Mouse (Mus musculus) heart, postnatal 0 days (tissue): Measurements from ENCODE around the gene Pafah1b1.

Experiments used
- CTCF ChIP-seq: IDR thresholded peaks from 2 replicates; pipeline ENCODE4 v1.5.1; 2016; ENCODE audit warnings: antibody characterized with exemption, control low read depth, low read depth
- EP300 ChIP-seq: IDR thresholded peaks from 2 replicates; pipeline ENCODE4 v1.6.1; 2016; ENCODE audit warnings: antibody characterized with exemption, low read depth

DNA sequence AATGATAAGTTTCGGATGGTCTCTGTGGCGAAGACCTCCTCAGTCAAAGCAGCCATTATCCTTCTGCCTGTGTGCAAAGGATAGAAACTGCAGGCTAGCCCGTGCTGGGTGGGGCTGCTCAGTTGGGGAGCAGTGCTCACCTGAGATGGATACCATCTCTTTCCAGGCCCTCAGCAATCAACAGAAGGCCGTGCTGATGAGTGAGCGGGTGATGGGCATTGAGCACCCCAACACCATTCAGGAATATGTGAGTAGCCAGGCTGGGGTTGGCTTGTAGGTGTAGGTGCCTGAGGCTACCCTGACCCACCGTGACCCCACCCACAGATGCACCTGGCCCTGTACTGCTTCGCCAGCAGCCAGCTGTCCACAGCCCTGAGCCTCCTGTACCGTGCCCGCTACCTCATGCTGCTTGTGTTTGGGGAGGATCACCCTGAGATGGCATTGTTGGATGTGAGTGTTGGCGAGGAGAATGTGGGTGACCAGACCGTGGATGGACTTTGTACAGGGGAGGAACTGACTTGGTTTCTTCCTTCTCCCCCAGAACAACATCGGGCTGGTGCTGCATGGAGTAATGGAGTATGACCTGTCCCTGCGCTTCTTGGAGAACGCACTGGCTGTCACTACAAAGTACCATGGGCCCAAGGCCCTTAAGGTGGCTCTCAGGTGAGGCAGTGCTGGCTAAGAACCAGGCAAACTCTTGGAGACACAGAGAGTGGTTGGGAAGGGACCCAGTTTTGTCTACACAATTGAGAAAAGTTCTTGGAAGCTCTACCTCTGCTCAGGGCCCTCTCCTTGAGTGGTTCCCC lies 57.5 kb downstream of the Pafah1b1 start:
- no peak for TF ChIP-seq CTCF
- no peak for TF ChIP-seq EP300
